Mouse (Mus musculus): Measurements from ENCODE around the gene Exoc4. TPM values are rescaled to one million over a fixed set of nuclear protein-coding genes. Genes with fewer than 3 reads are reported as not detected.

Exoc4 gene
- 10 to 100 TPM; 54.6 to 60.0 TPM for polyA plus RNA-seq (2017; shearing (Covaris generic))

GRCm38 (mm10) chr6:33248894-33249758 is at the start of gene Exoc4:
Gene Exoc4 (plus strand): TSS chr6:33249085.

Other genes starting within 250 kb of the Exoc4 start
- gene Chchd3, start 188.8 kb upstream of the Exoc4 start, polyA plus RNA-seq (2017; shearing (Covaris generic)), result 100 to 1,000 TPM in 1 of 2 experiments, 10 to 100 TPM in 1; 76.3 to 103 TPM

Measured in inflammation-experienced regulatory T-cells (primary cell).